Mouse (Mus musculus) bone marrow, adult 2 months (tissue): ENCODE measurements around the gene Hs6st2. TPM values are rescaled to one million over a fixed set of nuclear protein-coding genes. Genes with fewer than 3 reads are reported as not detected.

Source experiments
- H3K27ac ChIP-seq: fragments of 200-500 bp; 2 replicates; pipeline ENCODE4 v1.5.1; 2012; ENCODE audit warnings: low read depth, mild to moderate bottlenecking, control low read depth, inconsistent platforms, low read length; ENCODE audit not compliant: control insufficient read depth, poor library complexity, insufficient read depth
- H3K4me1 ChIP-seq: fragments of 200-500 bp; 2 replicates; pipeline ENCODE4 v1.6.1; 2011; ENCODE audit warnings: low read length; ENCODE audit not compliant: control insufficient read depth, insufficient read depth
- H3K4me3 ChIP-seq: fragments of 200-500 bp; replicated peaks from 2 replicates; pipeline ENCODE3; 2011; ENCODE audit warnings: mild to moderate bottlenecking, low read depth, low read length, control low read depth; ENCODE audit not compliant: control insufficient read depth
- CTCF ChIP-seq: fragments of 200-500 bp; IDR thresholded peaks from 2 replicates; pipeline ENCODE4 v1.5.1; 2011; ENCODE audit warnings: low read length, control low read depth; ENCODE audit not compliant: control insufficient read depth, insufficient read depth
- POLR2A ChIP-seq: fragments of 200-500 bp; IDR thresholded peaks from 2 replicates; pipeline ENCODE4 v1.6.1; 2011; ENCODE audit warnings: low read depth, mild to moderate bottlenecking, control low read depth, low read length, borderline replicate concordance; ENCODE audit not compliant: control insufficient read depth
- WGBS: fragments of 180-500 bp; shearing (Covaris S2); methylation state at CpG from one replicate; pipeline ENCODE4 v1.1.7; 2018; 5-methylcytosine and 5-hydroxymethylcytosine counted together
- polyA plus RNA-seq: library from polyadenylated mRNA; stranded (reverse); fragments of >200 nt; gene quantifications from 2 replicates; pipeline ENCODE4 v1.2.4, GENCODE M21; 2011; ENCODE audit warnings: low replicate concordance; ENCODE audit not compliant: missing spikeins, insufficient read depth, insufficient read length

Gene Hs6st2
- polyA plus RNA-seq, 1 experiment = 1.3 TPM

DNA sequence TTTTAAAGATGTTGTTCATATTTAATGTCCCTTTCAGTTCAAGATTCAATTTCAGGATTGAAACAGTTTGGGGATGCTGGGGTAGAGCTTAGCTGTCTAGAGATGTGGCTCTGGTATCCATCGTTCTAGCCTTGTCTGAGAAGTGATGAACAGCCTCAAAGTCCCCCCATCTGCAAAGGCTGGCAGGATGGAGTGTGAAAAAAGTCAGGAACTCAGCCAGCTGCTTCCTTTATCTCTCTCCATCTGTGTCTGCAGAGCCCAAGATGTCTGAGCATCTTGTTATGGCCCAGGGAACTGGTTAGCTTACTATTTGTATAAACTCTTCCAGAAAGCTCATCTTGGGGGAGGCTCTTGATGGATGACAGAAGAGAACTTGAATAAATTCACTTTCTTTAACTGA is 70.9 kb downstream of the Hs6st2 start:
- TF ChIP-seq POLR2A (no peak), CTCF (no peak)
- H3K4me1 ChIP-seq = no peaks in the 10 kb centered on the region
- 39% methylated on average over 1 of the region's 1 CpGs for WGBS
- no peak overlapping the region for H3K4me3 ChIP-seq
- H3K27ac ChIP-seq = no peak overlapping the region

- no peak overlapping the region for H3K4me3 ChIP-seq
- TF ChIP-seq CTCF = no peak
- WGBS = 86% methylated on average over 6 of the region's 6 CpGs
- no peak overlapping the region for H3K27ac ChIP-seq
- H3K4me1 ChIP-seq = no peaks in the 10 kb centered on the region
These were observed 75.3 kb downstream of the Hs6st2 start for GRCm38 (mm10) chrX:51606231-51606863.

GRCm38 (mm10) chrX:51592751-51593150 is 88.9 kb downstream of the Hs6st2 start:
- Histone ChIP-seq H3K4me3 (no peak overlapping the region), H3K27ac (no peak overlapping the region), H3K4me1 (no peaks in the 10 kb centered on the region)
- WGBS = 90% methylated on average over 1 of the region's 1 CpGs
- no peak for TF ChIP-seq POLR2A
- TF ChIP-seq CTCF = no peak

- H3K4me3 ChIP-seq = no peak overlapping the region
- TF ChIP-seq CTCF = no peak
- TF ChIP-seq POLR2A = no peak
- 81% methylated on average over 8 of the region's 8 CpGs for WGBS
- no peaks in the 10 kb centered on the region for H3K4me1 ChIP-seq
- H3K27ac ChIP-seq = no peak overlapping the region
These were observed 91.1 kb downstream of the Hs6st2 start for GRCm38 (mm10) chrX:51590448-51591010.

DNA sequence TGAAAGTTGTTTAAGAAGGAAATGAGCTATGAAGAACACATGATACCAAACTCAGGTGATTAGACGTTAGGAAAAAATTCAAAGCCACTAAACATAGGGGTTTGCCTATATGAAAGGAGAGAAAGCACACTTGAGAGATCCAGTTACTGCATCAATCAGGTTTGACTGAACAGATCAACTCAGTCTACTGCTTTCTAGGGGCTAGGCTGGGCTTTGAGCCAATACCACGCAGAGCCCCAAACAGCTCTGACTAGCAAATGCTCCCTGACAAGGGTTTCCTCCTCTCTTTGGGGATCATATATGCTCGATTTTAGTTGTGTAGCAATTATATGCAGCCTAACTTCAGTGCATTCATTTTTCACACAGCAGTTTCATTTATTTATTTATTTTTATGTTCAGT is 96.2 kb downstream of the Hs6st2 start:
- 52% methylated on average over 3 of the region's 3 CpGs for WGBS
- no peak overlapping the region for H3K27ac ChIP-seq
- no peaks in the 10 kb centered on the region for H3K4me1 ChIP-seq
- TF ChIP-seq CTCF (no peak), POLR2A (no peak)
- no peak overlapping the region for H3K4me3 ChIP-seq

DNA sequence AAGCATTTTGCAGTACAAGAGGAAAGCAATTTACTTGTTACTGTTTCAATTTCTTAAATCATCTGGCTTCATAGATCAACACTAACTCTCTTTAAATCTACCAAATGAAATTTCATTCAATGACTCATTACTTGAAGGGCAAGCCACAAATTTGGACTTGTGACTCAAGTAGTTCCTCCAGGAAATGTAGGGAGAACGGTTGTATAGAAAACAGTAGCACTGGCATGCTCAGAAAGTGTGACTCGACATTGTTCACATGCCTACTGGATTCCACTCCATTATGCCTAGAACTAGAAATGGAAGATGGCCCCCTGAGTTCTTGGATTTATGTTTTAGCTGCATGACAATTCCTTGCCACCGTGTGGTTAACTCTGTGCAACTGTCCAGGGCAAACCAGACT is 100.0 kb downstream of the Hs6st2 start:
- Histone ChIP-seq H3K4me1 (no peaks in the 10 kb centered on the region), H3K4me3 (no peak overlapping the region), H3K27ac (no peak overlapping the region)
- TF ChIP-seq CTCF (no peak), POLR2A (no peak)
- WGBS = 41% methylated on average over 3 of the region's 3 CpGs

DNA sequence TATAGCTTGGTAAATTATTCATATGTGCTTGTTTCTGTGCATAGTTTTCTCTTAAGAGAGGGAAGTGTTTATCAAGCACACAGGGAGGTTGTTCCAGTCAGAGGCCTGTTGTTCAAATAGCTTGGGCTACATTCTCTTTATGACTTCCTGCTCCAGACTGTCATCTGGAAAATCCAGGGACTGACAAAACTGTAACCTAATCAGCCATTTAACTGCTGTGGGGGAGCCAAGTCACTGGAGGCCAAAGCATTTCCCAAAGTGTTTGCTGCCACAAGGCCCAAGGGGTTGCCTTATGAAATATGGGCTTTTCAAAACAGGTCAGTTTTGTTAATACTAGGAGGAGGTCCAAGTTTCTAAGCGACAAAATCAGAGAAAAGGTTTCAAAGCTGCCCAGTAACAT is 119.8 kb downstream of the Hs6st2 start:
- TF ChIP-seq POLR2A = no peak
- TF ChIP-seq CTCF = no peak
- no peak overlapping the region for H3K27ac ChIP-seq
- no peak overlapping the region for H3K4me3 ChIP-seq
- WGBS = 56% methylated on average over 1 of the region's 1 CpGs
- no peaks in the 10 kb centered on the region for H3K4me1 ChIP-seq

GRCm38 (mm10) chrX:51539626-51540025 is 142.0 kb downstream of the Hs6st2 start:
- no peak overlapping the region for H3K27ac ChIP-seq
- no peaks in the 10 kb centered on the region for H3K4me1 ChIP-seq
- 77% methylated on average over 5 of the region's 5 CpGs for WGBS
- H3K4me3 ChIP-seq = no peak overlapping the region
- no peak for TF ChIP-seq CTCF
- no peak for TF ChIP-seq POLR2A

DNA sequence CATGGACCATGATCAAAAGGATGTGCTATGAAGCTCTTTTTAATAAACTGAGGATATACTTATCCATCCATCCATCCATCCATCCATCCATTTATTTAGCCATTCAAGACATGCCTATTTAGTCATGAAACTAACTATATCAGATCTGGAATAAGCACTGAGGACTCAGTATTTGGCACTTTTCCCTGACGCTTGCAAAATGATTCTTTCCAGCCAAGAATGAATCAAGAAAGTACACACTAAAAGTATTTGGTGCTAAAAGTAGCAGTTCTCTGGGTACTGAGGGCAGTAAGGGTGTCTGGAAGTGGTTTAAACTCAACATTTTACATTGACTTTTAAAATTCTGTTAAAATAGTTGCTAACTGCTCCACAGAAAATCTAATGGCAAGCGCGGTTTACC is 144.6 kb downstream of the Hs6st2 start:
- 83% methylated on average over 3 of the region's 3 CpGs for WGBS
- no peak for TF ChIP-seq POLR2A
- TF ChIP-seq CTCF = no peak
- no peaks in the 10 kb centered on the region for H3K4me1 ChIP-seq
- H3K4me3 ChIP-seq = no peak overlapping the region
- H3K27ac ChIP-seq = no peak overlapping the region
